Mouse (Mus musculus): ENCODE results near the gene Cap1. TPM values are rescaled to one million over a fixed set of nuclear protein-coding genes. Genes with fewer than 3 reads are reported as not detected.

Cap1 gene
- polyA plus RNA-seq, 1 experiment: 89.7 TPM

- Histone ChIP-seq H3K4me3 (replicated peaks; ENCODE audit: insufficient read depth, low read depth, low read length) (no peak overlapping the region), H3K27ac (ENCODE audit: insufficient read depth, low read length) (no peak overlapping the region), H3K27me3 (ENCODE audit: control insufficient read depth, insufficient read depth, low read length) (no peaks in the 10 kb centered on the region), H3K4me1 (ENCODE audit: control insufficient read depth, insufficient read depth, low read length) (no peaks in the 10 kb centered on the region)
- TF ChIP-seq POLR2A (IDR thresholded peaks at IDR 0.05; ENCODE audit: borderline replicate concordance, insufficient read depth, low read length) (no peak), CTCF (IDR thresholded peaks at IDR 0.05; ENCODE audit: borderline replicate concordance, insufficient read depth, low read depth, low read length) (no peak)
- no peak for DNase-seq
- WGBS: 10% methylated on average over 1 of the region's 1 CpGs
Observed at GRCm38 (mm10) chr4:122922841-122923240, 37.0 kb upstream of the Cap1 start.

DNA sequence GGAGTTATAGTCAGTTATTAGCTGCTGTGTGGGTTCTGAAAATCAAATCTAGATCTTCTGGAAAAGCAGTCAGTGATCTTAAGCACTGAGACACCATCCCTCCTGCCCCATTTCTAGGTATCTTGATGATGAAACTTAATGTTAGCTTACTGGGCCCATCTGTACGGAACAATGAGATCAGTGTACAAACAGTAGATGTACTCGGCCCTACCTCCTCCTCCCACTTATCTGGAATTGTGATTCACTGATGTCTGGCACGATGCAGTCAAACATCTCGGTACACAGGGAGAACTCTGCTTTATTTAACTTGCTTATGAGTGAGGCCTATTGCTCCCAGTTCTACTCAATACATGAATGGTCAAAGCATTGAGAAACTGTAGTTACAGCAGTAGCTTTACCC lies 30.1 kb upstream of the Cap1 start:
- TF ChIP-seq POLR2A (IDR thresholded peaks at IDR 0.05; ENCODE audit: borderline replicate concordance, insufficient read depth, low read length): no peak
- no peak for TF ChIP-seq CTCF (IDR thresholded peaks at IDR 0.05; ENCODE audit: borderline replicate concordance, insufficient read depth, low read depth, low read length)
- Histone ChIP-seq H3K27ac (ENCODE audit: insufficient read depth, low read length) (no peak overlapping the region), H3K4me3 (replicated peaks; ENCODE audit: insufficient read depth, low read depth, low read length) (no peak overlapping the region), H3K4me1 (ENCODE audit: control insufficient read depth, insufficient read depth, low read length) (no peaks in the 10 kb centered on the region), H3K27me3 (ENCODE audit: control insufficient read depth, insufficient read depth, low read length) (no peaks in the 10 kb centered on the region)
- DNase-seq: no peak
- WGBS: 89% methylated on average over 4 of the region's 4 CpGs

DNA sequence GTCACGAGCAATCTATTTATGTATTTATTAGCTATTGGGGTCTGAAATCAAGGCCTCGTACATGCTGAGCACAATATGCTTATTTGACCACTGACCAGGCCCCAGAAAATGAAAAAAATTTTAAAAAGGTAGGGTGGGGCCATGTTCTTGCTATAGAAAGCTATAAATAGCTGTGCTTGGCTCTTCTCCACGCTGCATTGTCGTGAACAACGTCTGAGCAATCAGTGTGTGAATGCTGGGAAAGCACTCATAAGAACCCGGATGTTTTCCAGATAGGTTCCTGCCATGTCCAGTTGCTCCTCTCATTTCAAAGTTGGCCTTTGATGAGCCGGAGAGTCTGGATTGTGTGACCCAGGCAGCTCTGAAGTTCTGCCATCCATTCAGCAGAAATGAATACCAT lies 28.3 kb upstream of the Cap1 start:
- TF ChIP-seq POLR2A (IDR thresholded peaks at IDR 0.05; ENCODE audit: borderline replicate concordance, insufficient read depth, low read length): no peak
- TF ChIP-seq CTCF (IDR thresholded peaks at IDR 0.05; ENCODE audit: borderline replicate concordance, insufficient read depth, low read depth, low read length): no peak
- no peaks in the 10 kb centered on the region for H3K4me1 ChIP-seq (ENCODE audit: control insufficient read depth, insufficient read depth, low read length)
- no peak overlapping the region for H3K4me3 ChIP-seq (replicated peaks; ENCODE audit: insufficient read depth, low read depth, low read length)
- DNase-seq: no peak
- 46% methylated on average over 7 of the region's 7 CpGs for WGBS
- H3K27me3 ChIP-seq (ENCODE audit: control insufficient read depth, insufficient read depth, low read length): no peaks in the 10 kb centered on the region
- no peak overlapping the region for H3K27ac ChIP-seq (ENCODE audit: insufficient read depth, low read length)

- 80% methylated on average over 5 of the region's 5 CpGs for WGBS
- no peak overlapping the region for H3K4me3 ChIP-seq (replicated peaks; ENCODE audit: insufficient read depth, low read depth, low read length)
- TF ChIP-seq POLR2A (IDR thresholded peaks at IDR 0.05; ENCODE audit: borderline replicate concordance, insufficient read depth, low read length): no peak
- TF ChIP-seq CTCF (IDR thresholded peaks at IDR 0.05; ENCODE audit: borderline replicate concordance, insufficient read depth, low read depth, low read length): peak; percentile 41; the same call in 1 of the 2 replicates
Observed at GRCm38 (mm10) chr4:122912613-122913012, 26.8 kb upstream of the Cap1 start.

GRCm38 (mm10) chr4:122910577-122910976 lies 24.7 kb upstream of the Cap1 start:
- no peaks in the 10 kb centered on the region for H3K4me1 ChIP-seq (ENCODE audit: control insufficient read depth, insufficient read depth, low read length)
- no peak for DNase-seq
- TF ChIP-seq CTCF (IDR thresholded peaks at IDR 0.05; ENCODE audit: borderline replicate concordance, insufficient read depth, low read depth, low read length): peak; percentile 45; the same call in 1 of the 2 replicates
- TF ChIP-seq POLR2A (IDR thresholded peaks at IDR 0.05; ENCODE audit: borderline replicate concordance, insufficient read depth, low read length): no peak
- no peaks in the 10 kb centered on the region for H3K27me3 ChIP-seq (ENCODE audit: control insufficient read depth, insufficient read depth, low read length)
- H3K27ac ChIP-seq (ENCODE audit: insufficient read depth, low read length): no peak overlapping the region
- WGBS: 59% methylated on average over 6 of the region's 6 CpGs
- H3K4me3 ChIP-seq (replicated peaks; ENCODE audit: insufficient read depth, low read depth, low read length): no peak overlapping the region

More at GRCm38 (mm10) chr4:122912613-122913012, 26.8 kb upstream of the Cap1 start:
- H3K4me1 ChIP-seq (ENCODE audit: control insufficient read depth, insufficient read depth, low read length): no peaks in the 10 kb centered on the region
- H3K27ac ChIP-seq (ENCODE audit: insufficient read depth, low read length): no peak overlapping the region
- DNase-seq: no peak
- no peaks in the 10 kb centered on the region for H3K27me3 ChIP-seq (ENCODE audit: control insufficient read depth, insufficient read depth, low read length)

- TF ChIP-seq POLR2A (IDR thresholded peaks at IDR 0.05; ENCODE audit: borderline replicate concordance, insufficient read depth, low read length): no peak
- no peak for TF ChIP-seq CTCF (IDR thresholded peaks at IDR 0.05; ENCODE audit: borderline replicate concordance, insufficient read depth, low read depth, low read length)
- Histone ChIP-seq H3K27ac (ENCODE audit: insufficient read depth, low read length) (no peak overlapping the region), H3K27me3 (ENCODE audit: control insufficient read depth, insufficient read depth, low read length) (no peaks in the 10 kb centered on the region), H3K4me3 (replicated peaks; ENCODE audit: insufficient read depth, low read depth, low read length) (no peak overlapping the region), H3K4me1 (ENCODE audit: control insufficient read depth, insufficient read depth, low read length) (no peaks in the 10 kb centered on the region)
- WGBS: 21% methylated on average over 12 of the region's 12 CpGs
- DNase-seq: no peak
Observed at GRCm38 (mm10) chr4:122909572-122910189, 23.8 kb upstream of the Cap1 start.

DNA sequence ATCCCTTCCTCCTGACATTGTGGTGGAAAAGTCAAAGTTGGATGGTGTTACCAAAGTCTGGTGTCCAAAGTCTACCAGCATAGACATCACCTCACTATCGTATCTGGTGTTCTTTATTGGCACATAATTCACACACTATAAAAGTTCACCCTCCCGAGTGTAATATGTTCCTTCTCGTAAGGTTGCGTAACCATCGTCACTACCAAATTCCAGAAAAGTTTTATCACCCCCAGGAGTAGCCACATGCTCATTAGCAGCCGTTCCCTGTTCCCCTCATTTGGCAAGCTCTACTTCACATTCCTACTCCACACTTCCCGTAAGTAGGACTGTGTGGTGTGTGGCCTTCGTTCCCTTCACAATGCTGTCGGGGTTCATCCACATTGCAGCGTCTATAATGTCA lies 19.5 kb upstream of the Cap1 start:
- Histone ChIP-seq H3K27ac (ENCODE audit: insufficient read depth, low read length) (no peak overlapping the region), H3K27me3 (ENCODE audit: control insufficient read depth, insufficient read depth, low read length) (no peaks in the 10 kb centered on the region), H3K4me1 (ENCODE audit: control insufficient read depth, insufficient read depth, low read length) (no peaks in the 10 kb centered on the region), H3K4me3 (replicated peaks; ENCODE audit: insufficient read depth, low read depth, low read length) (no peak overlapping the region)
- TF ChIP-seq POLR2A (IDR thresholded peaks at IDR 0.05; ENCODE audit: borderline replicate concordance, insufficient read depth, low read length): no peak
- no peak for TF ChIP-seq CTCF (IDR thresholded peaks at IDR 0.05; ENCODE audit: borderline replicate concordance, insufficient read depth, low read depth, low read length)
- WGBS: 78% methylated on average over 10 of the region's 10 CpGs
- no peak for DNase-seq

- 97% methylated on average over 3 of the region's 3 CpGs for WGBS
- H3K27ac ChIP-seq (ENCODE audit: insufficient read depth, low read length): no peak overlapping the region
- TF ChIP-seq CTCF (IDR thresholded peaks at IDR 0.05; ENCODE audit: borderline replicate concordance, insufficient read depth, low read depth, low read length): no peak
- no peak for TF ChIP-seq POLR2A (IDR thresholded peaks at IDR 0.05; ENCODE audit: borderline replicate concordance, insufficient read depth, low read length)
- H3K4me1 ChIP-seq (ENCODE audit: control insufficient read depth, insufficient read depth, low read length): no peaks in the 10 kb centered on the region
- H3K4me3 ChIP-seq (replicated peaks; ENCODE audit: insufficient read depth, low read depth, low read length): no peak overlapping the region
- H3K27me3 ChIP-seq (ENCODE audit: control insufficient read depth, insufficient read depth, low read length): no peaks in the 10 kb centered on the region
- no peak for DNase-seq
Observed at GRCm38 (mm10) chr4:122903709-122904108, 17.9 kb upstream of the Cap1 start.
